Mouse (Mus musculus): ENCODE results near the gene Mlycd.

- TF ChIP-seq CTCF (conservative IDR thresholded peaks at IDR 0.05; ENCODE audit: insufficient read depth, insufficient read length, low read depth, low read length) (0 out of 2 replicates have a peak, but pooled peaks have one; percentile 17), POLR2A (IDR thresholded peaks at IDR 0.05; ENCODE audit: low read depth, low read length) (no peak)
These were observed 30.9 kb downstream of the Mlycd start for GRCm38 (mm10) chr8:119425533-119425932.

Measured in kidney, adult 2 months (tissue).